Mouse (Mus musculus) kidney, postnatal 10 days (tissue): ENCODE measurements around the gene Nfyc.

ENCODE experiments used
- DNase-seq: peaks from one replicate; pipeline ENCODE4 v3.0.0; 2021; ENCODE audit warnings: mixed read lengths

Gene Nfyc

DNA sequence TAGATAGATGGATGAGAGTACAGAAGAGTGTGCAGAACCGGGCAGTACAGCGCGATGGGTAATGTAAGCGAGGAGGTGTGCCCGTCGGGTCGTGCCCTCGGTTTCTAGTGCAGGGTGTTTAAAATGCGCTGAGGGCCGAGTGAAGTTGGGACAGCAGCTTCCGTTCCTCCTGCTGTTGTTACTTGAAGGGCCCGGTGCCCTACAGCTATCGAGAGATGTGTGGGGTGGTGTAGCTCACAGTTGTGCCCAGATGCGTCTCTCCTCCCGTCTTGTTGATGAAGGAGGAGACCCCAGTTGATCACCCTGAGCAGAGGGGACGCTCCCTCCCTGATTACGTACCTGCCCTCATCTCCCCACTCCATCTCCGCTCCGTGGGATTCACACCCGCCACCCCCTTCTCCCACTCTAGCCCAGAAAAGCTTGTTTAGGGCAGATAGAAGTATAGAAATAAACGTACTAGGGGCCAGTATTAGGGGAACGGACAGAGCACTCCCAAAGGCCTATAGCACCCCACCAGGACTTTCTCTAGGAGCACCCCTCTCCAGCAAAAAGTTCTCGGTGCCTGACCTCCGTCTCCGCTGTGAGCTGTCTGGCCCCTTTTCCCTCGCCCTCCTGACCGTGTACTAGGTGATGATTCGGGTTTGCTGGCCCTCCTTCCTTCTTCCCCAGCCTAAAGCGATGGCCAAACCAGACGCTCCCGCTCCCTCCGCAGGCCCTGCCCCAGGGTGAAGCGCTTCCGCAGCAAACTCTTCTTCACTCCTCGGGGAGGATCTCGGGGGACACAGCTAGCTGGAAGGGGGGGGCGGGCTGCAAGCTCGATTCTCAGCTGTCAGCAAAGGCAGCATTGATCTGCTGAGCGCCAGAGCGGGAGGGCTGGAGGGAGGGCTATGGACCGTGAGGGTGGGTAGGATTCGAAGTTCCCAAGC, 83.2 kb downstream of the Nfyc start, which contains the start of gene Kcnq4:
Gene Kcnq4 (minus strand): TSS at position 672 of the 926 bp plus-strand sequence.
- no peak for DNase-seq

DNA sequence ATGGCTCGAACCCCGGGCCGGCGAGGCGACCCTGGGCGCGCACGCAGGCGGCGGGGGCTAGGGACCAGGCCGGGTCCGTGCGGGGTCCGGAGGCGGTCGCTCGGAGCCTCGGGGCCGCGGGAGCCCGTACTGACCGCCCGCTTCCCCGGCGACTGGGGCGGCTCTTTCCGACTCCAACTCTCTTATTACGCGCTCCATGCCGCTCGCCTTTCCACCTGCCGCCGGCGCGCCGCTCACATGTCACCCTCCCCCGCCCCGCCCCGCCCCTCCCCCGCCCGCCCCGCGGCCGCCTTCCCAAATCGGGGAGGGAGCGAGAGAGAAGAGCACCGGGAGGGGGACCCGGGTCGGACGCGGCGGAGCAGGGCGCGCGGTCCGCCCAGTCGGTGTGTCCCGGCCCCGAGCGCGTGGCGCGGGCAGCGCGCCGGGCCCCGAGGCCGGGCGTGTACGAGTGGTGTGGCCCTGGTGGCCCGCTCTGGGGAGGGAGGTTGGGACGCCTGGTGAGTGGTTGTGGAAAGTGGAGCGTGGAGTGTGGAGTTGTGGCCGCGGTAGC, 84.1 kb downstream of the Nfyc start:
- peak; percentile 51 for DNase-seq

DNA sequence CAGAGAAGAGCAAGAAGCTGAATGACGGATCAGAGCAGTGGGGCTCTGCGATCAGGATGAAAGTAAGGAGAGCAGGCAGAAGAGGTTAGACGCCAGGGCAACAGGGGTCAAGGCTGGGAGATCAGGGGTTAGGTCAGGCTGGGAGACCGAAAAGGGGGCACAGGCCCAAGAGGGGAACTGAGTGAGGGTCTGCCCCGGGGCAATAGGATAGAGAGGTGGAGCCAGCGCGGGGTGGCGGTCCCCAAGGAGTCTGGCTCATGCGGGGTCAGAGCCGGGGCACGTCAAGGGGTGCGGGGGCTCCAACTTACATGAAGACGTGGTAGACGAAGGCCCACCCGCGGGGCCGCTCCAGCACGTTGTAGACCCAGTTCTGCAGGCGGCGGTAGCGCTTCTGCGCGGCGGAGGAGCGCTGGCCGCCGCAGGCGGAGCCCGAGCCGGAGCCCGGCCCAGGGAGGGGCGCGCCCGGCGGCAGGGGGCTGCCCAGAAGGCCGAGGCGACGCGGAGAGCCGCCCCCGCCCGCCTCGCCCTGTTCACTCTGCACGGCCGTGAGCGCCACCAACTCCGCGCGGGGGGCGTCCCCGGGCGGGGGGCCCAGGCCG, 84.7 kb downstream of the Nfyc start:
- DNase-seq, result peak; percentile 40

DNA sequence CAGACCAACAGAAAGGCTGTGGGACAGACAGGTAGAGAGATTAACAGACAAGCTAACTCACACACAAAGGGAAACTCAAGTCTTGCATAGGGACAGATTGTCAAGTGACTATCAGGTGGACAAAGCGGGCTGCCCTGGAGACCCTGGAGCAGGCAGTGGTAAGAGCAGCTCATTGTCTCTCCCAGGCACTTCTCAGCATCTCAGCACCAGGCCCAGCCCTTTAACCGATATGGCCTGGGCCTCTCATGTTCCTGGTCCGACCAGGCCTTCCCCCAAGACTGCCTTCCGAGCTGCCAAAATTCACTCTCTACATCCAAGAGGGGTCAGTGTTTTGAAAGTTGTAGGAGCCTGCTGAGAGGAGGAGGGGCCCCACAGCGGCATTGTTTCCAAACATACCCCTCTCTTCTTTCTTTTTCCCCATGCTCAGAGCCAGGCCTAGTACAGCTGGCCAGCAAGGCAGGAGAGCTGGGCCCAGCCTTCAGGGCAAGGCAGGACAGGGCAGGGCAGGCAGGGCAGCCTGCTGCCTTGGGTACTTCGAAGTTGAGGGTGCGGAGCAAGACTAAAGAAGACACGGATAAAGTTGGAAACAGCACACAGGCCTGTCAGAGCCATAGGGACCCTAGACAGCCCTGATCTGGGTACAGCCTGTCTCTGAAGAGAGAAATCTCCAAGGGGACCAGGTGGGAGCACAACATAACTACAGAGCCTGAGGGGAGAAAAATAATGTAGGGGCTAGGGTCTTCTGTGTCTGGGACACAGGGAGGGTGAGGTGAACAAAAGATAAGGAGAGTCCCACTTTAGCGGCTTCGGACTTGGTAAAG, 85.4 kb downstream of the Nfyc start:
- DNase-seq, result no peak

DNA sequence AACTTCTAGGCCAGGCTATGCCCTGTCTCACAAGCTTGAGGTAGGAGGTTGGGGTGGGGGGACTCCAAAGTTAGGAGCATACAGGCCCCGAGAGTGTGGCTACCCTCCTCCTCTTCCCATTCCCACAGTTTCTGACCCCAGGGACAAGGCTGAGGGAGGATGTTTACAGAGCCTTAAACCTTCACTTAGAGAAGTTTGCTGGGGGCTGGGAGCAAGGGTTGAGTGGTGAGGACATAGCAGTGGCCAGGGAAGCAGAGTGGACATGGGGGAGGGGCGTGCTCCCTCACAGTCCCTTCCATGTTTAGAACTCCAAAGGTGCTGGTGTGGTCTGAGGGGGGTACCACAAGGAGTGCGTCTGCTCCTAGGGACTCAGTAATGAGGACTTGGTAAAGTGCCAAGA, 87.7 kb downstream of the Nfyc start:
- DNase-seq, result no peak

DNA sequence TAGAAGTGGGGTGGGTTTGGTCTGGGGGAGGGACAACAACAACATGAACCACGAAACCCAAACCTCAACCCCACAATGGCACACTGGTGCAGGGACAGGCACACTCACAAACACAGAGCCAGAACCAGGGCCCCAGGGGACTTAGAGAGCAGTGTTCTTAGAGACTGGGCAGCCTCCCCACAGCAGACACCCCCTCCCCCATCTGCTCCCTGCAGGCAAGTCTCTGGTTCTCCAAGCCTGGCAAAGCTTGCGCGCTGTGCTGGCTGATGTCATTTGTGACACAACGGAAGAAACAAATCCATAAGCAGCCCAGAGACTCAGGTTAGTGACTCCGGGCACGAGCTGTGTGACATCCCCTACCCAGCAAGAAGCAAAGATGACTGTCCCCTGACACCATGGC, 90.1 kb downstream of the Nfyc start:
- DNase-seq, result peak; percentile 28

DNA sequence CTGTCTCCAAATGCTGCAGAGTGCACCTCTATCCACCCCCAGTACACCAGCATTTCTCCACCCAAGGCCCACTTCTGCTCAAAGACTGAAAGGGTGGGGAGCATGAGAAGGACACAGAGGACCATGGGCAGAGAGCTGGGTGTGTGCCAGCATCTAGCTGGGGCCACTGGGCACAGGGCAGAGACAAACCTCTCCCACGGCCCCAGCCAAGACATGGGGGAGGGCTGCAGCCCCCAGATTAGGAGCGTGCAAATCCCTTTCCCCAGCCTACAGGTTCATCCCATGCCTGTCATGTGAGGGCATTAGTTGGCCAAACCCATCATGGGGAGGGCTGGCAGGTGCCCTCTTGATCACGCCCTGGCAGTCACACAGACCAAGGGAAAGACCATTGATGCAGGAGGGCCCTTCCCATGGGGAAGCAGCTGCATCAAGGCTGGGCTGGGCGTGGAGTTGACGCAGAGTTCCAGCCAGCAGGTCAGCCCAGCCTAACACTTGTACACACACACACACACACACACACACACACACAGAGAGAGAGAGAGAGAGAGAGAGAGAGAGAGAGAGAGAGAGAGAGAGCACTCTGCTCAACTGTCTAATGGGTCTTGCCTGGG, 97.3 kb downstream of the Nfyc start:
- no peak for DNase-seq

DNA sequence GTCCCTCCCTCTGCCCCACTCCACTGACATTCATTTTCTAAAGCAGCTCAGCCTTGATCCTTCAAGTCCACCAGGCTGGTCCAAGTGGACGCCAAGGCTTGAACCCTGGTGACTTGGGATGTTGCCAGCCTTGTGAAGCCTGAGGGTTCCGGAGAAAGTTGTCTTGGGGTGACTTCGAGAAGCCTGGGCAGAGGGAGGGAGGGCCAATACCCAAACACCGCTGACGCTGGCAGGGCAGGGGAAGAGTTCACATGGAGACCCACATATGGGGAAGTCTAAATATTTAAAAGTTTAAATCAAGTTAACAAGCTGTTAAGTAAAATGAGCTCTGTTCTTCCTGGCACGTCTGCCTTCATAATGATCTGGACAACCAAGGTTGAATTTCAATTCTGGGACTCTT, 98.6 kb downstream of the Nfyc start:
- no peak for DNase-seq

DNA sequence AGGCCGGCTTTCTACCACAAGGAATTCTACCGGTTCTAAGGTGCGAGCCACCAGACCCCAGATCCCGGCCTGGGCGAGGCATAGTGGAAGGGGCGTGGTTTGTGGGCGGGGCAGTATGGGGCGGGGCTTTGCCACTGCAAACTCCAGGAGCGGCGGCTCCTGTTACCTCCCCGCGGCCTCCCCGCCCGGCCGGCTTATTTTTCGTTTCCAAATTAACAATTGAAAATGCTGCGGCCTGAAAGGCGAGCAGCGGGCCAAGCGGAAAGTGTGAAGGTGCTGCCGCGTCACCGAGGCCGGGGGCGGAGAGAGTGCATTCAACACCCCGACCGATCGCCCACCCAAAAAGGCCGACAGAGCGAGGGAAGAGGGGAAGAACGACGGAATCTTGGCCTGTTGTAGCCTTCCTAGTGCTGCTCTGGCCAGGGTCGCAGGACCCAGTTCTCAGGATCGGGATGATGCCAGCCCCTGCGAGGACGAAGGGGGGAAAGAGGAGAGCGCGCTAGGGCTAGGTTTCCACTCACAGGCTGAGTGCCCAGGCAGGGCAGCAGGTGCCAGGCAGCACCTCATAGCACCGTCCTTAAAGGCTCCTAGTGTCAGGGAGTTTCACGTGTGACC, 100.2 kb downstream of the Nfyc start:
- DNase-seq, result peak; percentile 87

DNA sequence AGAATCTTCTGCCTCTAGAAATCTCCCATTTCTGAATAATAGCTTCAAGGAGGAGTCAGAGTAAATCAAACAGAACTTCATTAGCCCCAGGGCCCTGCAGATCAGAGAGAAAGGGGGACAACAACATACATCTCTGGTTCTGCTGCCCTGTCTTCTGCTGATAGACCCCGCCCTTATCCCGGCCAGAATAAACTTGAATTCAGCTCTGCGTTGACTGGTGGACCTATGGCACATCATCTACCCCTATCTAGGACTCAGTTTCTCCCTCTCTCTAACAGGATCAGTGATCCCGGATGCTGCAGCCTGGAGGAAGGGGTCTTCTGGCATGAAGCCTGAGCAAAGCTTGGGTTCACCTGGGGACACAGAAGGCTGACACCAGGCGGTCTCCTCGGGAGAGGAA, 100.8 kb downstream of the Nfyc start:
- no peak for DNase-seq

DNA sequence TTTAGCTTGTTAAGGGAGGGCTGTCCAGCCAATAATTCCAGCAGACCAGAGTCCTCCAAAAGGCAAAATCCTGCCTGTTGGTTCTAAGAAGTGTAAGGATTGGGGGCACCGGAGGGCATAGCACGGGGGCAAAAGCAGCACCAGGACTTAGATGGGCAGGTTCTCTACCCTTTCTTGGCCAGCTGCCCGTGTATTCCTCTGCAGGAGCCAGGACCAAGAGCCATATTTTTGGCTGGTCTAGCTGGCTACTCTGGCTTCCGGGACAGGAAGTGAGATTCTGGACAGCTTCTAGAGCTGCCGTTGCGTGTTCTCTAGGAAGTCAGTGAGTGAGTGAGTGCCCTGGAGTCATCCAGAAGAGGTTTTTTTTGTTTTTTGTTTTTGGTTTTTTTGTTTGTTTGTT, 101.2 kb downstream of the Nfyc start:
- DNase-seq, result peak; percentile 64

DNA sequence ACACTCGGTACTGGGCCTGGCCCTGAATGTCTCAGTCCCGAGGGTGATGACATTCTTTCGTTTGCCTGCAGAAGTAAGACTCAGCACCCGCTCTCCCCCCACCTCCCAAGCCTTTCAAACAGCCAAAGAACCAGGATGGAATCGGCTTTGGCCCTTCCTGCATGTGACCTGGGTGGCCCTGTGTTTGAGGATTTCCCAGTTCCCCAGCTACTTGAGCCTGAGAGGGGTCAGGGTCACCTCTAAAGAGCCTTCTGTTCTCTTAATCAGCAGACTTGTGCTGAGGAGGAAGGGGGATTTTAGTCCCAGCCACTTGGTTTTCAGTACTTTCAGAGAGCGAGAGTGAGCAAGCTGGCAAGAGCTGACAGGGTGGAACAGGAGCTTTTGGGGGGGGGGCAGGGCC, 101.9 kb downstream of the Nfyc start:
- DNase-seq, result no peak

DNA sequence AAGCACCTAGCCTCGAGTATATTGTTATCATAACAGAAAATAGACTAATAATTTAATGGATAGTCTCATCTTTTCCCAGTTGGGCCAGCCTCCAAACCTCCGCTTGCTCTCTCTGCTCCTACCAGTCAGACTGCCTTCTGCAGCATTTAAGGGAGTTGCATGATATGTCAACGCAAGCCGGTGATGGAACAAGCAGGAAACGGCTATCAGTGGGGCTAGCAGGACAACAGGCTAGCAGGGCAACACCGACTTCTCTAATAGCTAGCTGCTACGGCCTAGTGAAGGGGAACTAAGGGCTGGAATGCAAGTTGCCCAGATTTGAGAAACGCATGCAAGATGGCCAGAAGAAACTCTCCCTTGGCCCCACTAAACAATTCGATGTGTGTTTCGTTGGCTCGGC, 103.5 kb downstream of the Nfyc start:
- no peak for DNase-seq

DNA sequence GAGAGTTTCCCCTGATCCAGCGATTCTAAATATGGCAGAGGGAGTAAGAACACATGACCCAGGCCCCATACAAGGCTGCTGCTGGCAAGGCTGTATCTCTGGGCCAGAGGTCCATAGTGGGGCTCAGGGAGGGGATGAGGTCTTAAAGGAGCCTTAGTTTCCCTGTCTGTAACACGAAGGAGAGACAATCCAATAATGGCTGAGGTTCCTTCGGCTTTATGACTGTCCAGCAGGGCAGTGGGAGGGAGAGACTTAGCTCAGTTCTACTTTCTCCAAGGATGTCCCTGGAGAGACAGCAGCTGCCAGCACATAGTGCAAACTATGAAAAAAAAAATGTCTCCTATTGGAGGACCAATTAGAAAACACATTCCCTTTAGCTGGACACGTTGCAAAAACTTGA, 105.2 kb downstream of the Nfyc start:
- DNase-seq, result peak; percentile 44

DNA sequence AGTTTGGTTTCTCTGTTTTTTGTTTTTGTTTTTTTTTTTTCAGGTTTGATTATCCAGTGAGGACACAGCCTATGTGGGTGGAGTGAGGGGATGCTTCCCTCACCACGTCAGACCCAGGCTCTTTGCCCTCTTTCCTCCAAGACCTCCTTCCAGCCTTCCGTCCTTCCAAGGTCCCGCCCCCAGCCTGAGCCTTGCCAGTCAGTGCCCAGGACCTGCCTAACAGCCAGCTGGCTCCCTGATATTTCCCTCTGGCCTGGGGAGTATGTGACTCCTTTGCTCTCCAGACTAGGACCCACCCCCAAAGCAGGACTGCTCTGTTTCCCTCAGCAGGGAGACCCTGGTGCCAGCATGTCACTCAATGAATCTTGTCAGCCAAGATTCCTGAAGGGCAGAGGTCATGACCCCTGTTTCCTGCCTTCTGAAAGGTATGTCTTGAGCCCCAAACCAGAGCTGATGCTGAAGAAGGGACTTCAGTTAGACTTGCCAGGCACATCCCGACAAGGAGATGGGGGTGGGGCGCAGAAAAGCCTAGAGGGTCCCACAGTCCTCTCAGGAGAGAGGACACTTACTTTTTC, 105.8 kb downstream of the Nfyc start:
- no peak for DNase-seq

DNA sequence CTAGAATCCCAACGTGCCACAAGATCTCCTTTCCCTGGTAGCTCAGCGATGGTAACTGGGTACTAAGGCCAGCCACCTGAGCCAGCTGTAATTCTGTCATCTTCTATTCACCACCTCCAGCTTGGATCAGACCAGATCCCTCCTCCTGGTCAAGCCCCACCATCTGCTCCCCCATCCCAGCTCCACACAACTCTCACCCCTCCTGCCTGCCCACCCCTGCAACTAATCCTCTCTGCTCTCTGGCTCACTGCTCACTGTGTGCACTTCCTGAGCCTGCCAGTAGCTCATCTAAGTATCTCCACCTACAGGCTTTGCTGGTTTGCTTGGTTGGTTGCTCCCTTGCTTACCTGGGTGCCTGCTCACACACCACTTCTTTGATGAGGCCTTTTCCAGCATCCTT, 109.8 kb downstream of the Nfyc start:
- DNase-seq, result no peak

DNA sequence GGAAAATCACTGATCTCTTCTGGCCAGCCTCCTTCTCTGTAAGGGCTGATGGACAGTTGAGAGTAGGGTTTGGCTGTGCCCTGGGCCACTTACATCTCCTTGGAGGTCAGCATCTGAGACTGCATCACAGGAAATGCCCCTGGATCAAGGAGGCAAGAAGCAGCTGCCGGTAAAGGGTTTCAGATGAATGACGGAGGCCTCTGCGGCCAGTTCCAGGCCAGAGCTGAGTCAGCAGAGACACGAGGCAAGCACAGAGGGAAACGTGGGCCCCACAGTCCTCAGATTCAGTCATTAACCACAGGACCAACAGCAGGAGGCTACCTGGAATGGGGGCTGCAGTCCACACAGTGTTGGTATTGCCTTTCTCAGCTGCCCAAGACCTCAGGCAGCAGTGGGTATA, 112.2 kb downstream of the Nfyc start:
- no peak for DNase-seq

DNA sequence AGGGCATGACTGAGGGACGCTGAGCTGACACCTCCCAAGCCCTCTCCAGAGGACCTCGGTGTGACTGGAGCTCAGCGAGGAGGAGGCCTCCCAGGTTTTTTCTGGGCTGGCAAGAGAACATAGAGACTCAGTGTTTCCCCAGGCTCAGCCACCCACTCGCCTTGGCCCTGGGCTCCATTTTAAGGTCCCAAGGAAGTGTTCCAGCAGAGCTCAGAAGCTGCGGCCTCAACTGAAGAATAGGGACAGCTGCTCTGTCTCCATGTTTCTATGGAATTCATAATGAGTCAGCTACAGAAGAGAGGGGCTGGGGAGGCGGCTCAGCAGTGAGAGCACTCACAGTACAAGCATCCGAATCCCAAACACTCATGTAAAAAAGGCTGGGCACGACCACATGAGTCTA, 113.8 kb downstream of the Nfyc start:
- DNase-seq, result peak; percentile 28

DNA sequence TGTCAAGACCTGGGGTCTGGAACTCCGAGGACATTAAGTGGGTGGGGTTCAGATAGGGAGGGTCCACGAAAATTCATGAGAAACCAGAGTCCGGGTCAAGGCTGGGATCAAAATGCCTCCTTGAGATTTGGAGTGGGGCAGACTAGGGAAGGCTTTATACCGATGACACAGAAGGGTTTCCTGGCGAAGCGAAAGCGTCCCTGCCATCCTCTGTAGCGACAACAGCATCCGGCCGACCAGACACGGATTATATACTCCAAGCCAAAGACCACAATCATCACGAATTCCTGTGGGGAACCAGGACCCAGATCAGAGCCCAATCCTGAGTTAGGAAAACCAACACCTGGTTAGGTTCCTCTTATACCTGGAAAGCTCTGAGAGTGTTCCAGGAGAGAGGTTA, 114.6 kb downstream of the Nfyc start:
- no peak for DNase-seq

DNA sequence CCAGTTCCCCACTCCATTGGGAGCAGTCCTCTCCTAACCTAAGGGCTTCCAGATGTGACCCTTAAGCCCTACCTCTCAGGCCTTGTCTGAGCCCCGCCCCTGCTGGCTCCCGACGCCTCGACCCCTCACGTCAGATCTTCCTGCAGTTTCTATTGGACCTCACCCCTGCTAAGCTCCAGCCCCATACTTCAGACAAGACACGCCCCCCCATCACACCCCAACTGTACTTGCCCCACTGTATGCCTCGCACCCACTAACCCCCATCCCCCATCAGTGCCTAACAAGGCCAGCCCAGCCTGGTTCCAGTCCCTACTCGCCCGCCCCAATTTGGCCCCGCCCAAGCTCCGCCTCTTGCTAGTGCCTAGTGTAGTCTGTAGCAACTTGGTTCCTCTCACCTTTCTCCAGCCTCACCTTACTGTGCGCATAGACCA, 115.2 kb downstream of the Nfyc start:
- DNase-seq, result peak; percentile 75

DNA sequence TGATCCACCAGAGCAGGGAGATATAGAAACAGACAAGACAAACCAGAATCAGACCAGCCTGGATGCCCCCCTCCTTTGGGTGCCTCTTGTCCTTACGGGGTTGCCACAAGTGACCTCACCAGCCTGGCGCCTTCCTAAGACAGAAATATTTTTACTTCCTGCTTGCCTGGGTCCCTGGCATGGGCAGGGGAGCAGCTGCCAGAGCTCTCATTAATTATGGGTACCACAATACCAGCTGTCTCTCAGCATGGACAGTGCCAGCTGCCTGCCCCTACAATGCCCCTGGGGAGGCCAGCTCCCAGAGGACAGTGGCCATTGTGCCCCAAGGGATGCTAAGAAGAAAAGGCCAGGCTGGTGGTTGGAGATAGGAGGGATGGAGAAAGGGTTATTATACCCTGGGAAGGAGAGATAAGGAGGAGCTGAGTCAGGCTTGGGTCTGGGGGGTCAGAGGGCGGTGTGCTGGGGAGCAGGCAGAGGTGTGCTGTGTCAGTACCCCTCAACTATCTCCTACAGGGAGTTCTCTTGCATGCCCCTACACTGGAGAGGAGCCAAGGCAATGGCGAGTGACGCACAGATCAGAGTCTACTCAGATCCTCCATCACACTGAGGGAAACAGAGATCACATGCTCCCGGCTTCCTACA, 117.4 kb downstream of the Nfyc start:
- no peak for DNase-seq
